21 mouse cellular contexts compared by ENCODE assay signal in genomic region chr2:68192605-68193464, GRCm38 (mm10).
DNase-seq lines count a peak whose midpoint lies in the region; ATAC-seq and TF ChIP-seq lines count a peak whose summit lies in the region.
"Had no signal": no experiment of that assay in that cellular context is flagged by ENCODE, and none has a peak within 500 bp of the region (broad histone marks: within the 10 kb centered on the region; RNA-seq: fewer than 3 reads in every experiment).

No protein-coding gene starts in this region.

- peak; percentile 60 for ATAC-seq in intestine, embryonic 14.5 days (replicated peaks; ENCODE audit: low FRiP score, low TSS enrichment, low read depth)
- ATAC-seq in intestine, embryonic 15.5 days, result peak; percentile 95
- ATAC-seq in hindbrain, embryonic 12.5 days (ENCODE audit: low FRiP score), result no peak
- ATAC-seq: CD4-positive, CD25-positive, alpha-beta regulatory T cell, adult 4 months; forebrain, embryonic 13.5 days; forebrain, embryonic 16.5 days; hindbrain, postnatal 0 days had no signal

- TF ChIP-seq CTCF in small intestine, adult 2 months (IDR thresholded peaks at IDR 0.05; ENCODE audit: extremely low read depth, insufficient read length, insufficient replicate concordance, low read depth, low read length), result no peak

- no peak overlapping the region for H3K4me3 ChIP-seq in intestine, embryonic 14.5 days (ENCODE audit: low read depth, low read length)
- H3K4me3 ChIP-seq in intestine, embryonic 15.5 days (replicated peaks), result no peak overlapping the region
- no peak overlapping the region for H3K4me3 ChIP-seq in small intestine, adult 2 months (ENCODE audit: low read depth, low read length)
- no peak overlapping the region for H3K4me3 ChIP-seq in hindbrain, embryonic 12.5 days
- H3K4me3 ChIP-seq: forebrain, embryonic 10.5 days; forebrain, embryonic 13.5 days; hindbrain, embryonic 10.5 days had no signal

- H3K9me3 ChIP-seq in intestine, embryonic 14.5 days (ENCODE audit: control insufficient read depth, low read length), result no peaks in the 10 kb centered on the region
- no peaks in the 10 kb centered on the region for H3K9me3 ChIP-seq in intestine, embryonic 15.5 days
- no peaks in the 10 kb centered on the region for H3K9me3 ChIP-seq in hindbrain, embryonic 12.5 days (replicated peaks)
- H3K9me3 ChIP-seq: forebrain, embryonic 10.5 days; forebrain, embryonic 13.5 days; hindbrain, embryonic 10.5 days had no signal

- no peak overlapping the region for H3K27ac ChIP-seq in intestine, embryonic 14.5 days (ENCODE audit: low read depth)
- 0 out of 2 replicates have a peak overlapping the region, but pooled peaks have one; percentile 2 for H3K27ac ChIP-seq in intestine, embryonic 15.5 days
- H3K27ac ChIP-seq in small intestine, adult 2 months (ENCODE audit: insufficient read depth, low read depth, low read length), result peak overlapping the region; percentile 36; the same call in 1 of the 2 replicates
- H3K27ac ChIP-seq in hindbrain, embryonic 12.5 days, result no peak overlapping the region
- H3K27ac ChIP-seq: forebrain, embryonic 10.5 days; forebrain, embryonic 13.5 days; hindbrain, embryonic 10.5 days; hindbrain, embryonic 14.5 days; hindbrain, postnatal 0 days had no signal

- no peak for DNase-seq in intestine, embryonic 14.5 days (ENCODE audit: low spot score)
- DNase-seq in urinary bladder, postnatal 25 days (ENCODE audit: low spot score), result no peak
- DNase-seq in cerebellum, adult 9-10 months, result no peak
- DNase-seq: adrenal gland, adult 2 months; adrenal gland, postnatal 14 days; cerebellum, adult 11 months; cerebellum, adult 8-10 months; cerebellum, postnatal 14 days; gastrocnemius, postnatal 10 days; gastrocnemius, postnatal 36 days had no signal

- no peak for TF ChIP-seq POLR2A in small intestine, adult 2 months (IDR thresholded peaks at IDR 0.05; ENCODE audit: low read depth, low read length)

- H3K4me2 ChIP-seq in intestine, embryonic 14.5 days (ENCODE audit: low read length), result no peak overlapping the region
- H3K4me2 ChIP-seq in intestine, embryonic 15.5 days (replicated peaks), result no peak overlapping the region
- no peak overlapping the region for H3K4me2 ChIP-seq in hindbrain, embryonic 12.5 days (replicated peaks)
- H3K4me2 ChIP-seq: forebrain, embryonic 13.5 days; heart, embryonic 11.5 days; hindbrain, embryonic 14.5 days had no signal

- no peaks in the 10 kb centered on the region for H3K36me3 ChIP-seq in intestine, embryonic 14.5 days (ENCODE audit: control insufficient read depth, insufficient read depth, low read length)
- no peaks in the 10 kb centered on the region for H3K36me3 ChIP-seq in intestine, embryonic 15.5 days
- H3K36me3 ChIP-seq in small intestine, adult 2 months (ENCODE audit: control insufficient read depth, insufficient read depth, low read length), result no peaks in the 10 kb centered on the region
- H3K36me3 ChIP-seq in hindbrain, embryonic 12.5 days, result no peaks in the 10 kb centered on the region
- H3K36me3 ChIP-seq: forebrain, embryonic 10.5 days; hindbrain, embryonic 10.5 days had no signal

- WGBS in intestine, embryonic 14.5 days, result 77% methylated on average over 5 of the region's 5 CpGs
- WGBS in intestine, embryonic 15.5 days, result 68% methylated on average over 5 of the region's 5 CpGs
- 43% methylated on average over 5 of the region's 5 CpGs for WGBS in small intestine, adult 2 months
- 91% methylated on average over 5 of the region's 5 CpGs for WGBS in hindbrain, embryonic 12.5 days

- H3K9ac ChIP-seq in intestine, embryonic 14.5 days (ENCODE audit: low read length), result no peak overlapping the region
- no peak overlapping the region for H3K9ac ChIP-seq in intestine, embryonic 15.5 days
- no peak overlapping the region for H3K9ac ChIP-seq in hindbrain, embryonic 12.5 days
- H3K9ac ChIP-seq: forebrain, embryonic 13.5 days; hindbrain, embryonic 14.5 days had no signal

- H3K27me3 ChIP-seq in intestine, embryonic 14.5 days (replicated peaks; ENCODE audit: control insufficient read depth, insufficient read depth, low read length), result no peaks in the 10 kb centered on the region
- H3K27me3 ChIP-seq in intestine, embryonic 15.5 days (replicated peaks), result no peaks in the 10 kb centered on the region
- H3K27me3 ChIP-seq in small intestine, adult 2 months (ENCODE audit: control insufficient read depth, insufficient read depth, low read length), result no peaks in the 10 kb centered on the region
- H3K27me3 ChIP-seq in hindbrain, embryonic 12.5 days, result no peaks in the 10 kb centered on the region
- H3K27me3 ChIP-seq: forebrain, embryonic 13.5 days had no signal

- no peaks in the 10 kb centered on the region for H3K4me1 ChIP-seq in intestine, embryonic 14.5 days (replicated peaks; ENCODE audit: control insufficient read depth, insufficient read depth, low read length)
- H3K4me1 ChIP-seq in intestine, embryonic 15.5 days (replicated peaks), result no peaks in the 10 kb centered on the region
- peaks cover 3% of the 10 kb centered on the region; the same call in 1 of the 2 replicates for H3K4me1 ChIP-seq in small intestine, adult 2 months (ENCODE audit: control insufficient read depth, insufficient read depth, insufficient read length, low read length)
- H3K4me1 ChIP-seq in hindbrain, embryonic 12.5 days, result no peaks in the 10 kb centered on the region
- H3K4me1 ChIP-seq: forebrain, embryonic 10.5 days; hindbrain, embryonic 10.5 days had no signal

Comparison
In these comparisons a context has a peak if more than half of its experiments do, and no peak if none do; other contexts are left out.
1. H3K27ac ChIP-seq: peak in intestine, embryonic 15.5 days (single experiment) and small intestine, adult 2 months (single experiment); none in intestine, embryonic 14.5 days (single experiment) and hindbrain, embryonic 12.5 days (single experiment).